Mouse (Mus musculus) MEL (cell line): ENCODE results near the gene Plcxd3. TPM values are rescaled to one million over a fixed set of nuclear protein-coding genes. Genes with fewer than 3 reads are reported as not detected.

Source experiments
- DNase-seq: peaks from one replicate; pipeline ENCODE4 v3.0.0; 2011; ENCODE audit warnings: low read depth, low spot score
- H3K27ac ChIP-seq: 2 replicates; pipeline ENCODE4 v1.5.1; 2012; ENCODE audit warnings: low read depth, mild to moderate bottlenecking, control low read depth, low read length, moderate library complexity; ENCODE audit not compliant: control insufficient read depth
- H3K27me3 ChIP-seq, 2 experiments: fragments of 150-350 bp in 1 of 2; sonication (generic) in 1 of 2; 2 replicates each; pipeline ENCODE4 v1.6.1; 2012; ENCODE audit warnings: low read length in 2 of 2, mild to moderate bottlenecking in 2 of 2, improper control_type of control experiment in 1 of 2, moderate library complexity in 1 of 2; ENCODE audit not compliant: insufficient read depth in 2 of 2, control insufficient read depth in 1 of 2
- H3K36me3 ChIP-seq, 2 experiments: 2 replicates each; pipeline ENCODE4 v1.6.1; 2012 to 2014; ENCODE audit warnings: low read length in 2 of 2, improper control_type of control experiment in 1 of 2, inconsistent platforms in 1 of 2, mild to moderate bottlenecking in 1 of 2; ENCODE audit not compliant: insufficient read depth in 2 of 2, control insufficient read depth in 1 of 2
- H3K4me1 ChIP-seq, 2 experiments: fragments of 150-350 bp in 1 of 2; sonication (generic) in 1 of 2; 2 replicates each; pipeline ENCODE4 v1.6.1; 2012; ENCODE audit warnings: low read length in 2 of 2, improper control_type of control experiment in 1 of 2, mild to moderate bottlenecking in 1 of 2; ENCODE audit not compliant: insufficient read depth in 2 of 2, control insufficient read depth in 1 of 2
- H3K4me3 ChIP-seq, 2 experiments: fragments of 150-350 bp in 1 of 2; sonication (generic) in 1 of 2; 2 replicates each; pipeline ENCODE4 v1.5.1; 2012; ENCODE audit warnings: low read depth in 2 of 2, low read length in 2 of 2, mild to moderate bottlenecking in 2 of 2, moderate library complexity in 2 of 2, control low read depth in 1 of 2, improper control_type of control experiment in 1 of 2; ENCODE audit not compliant: control insufficient read depth in 1 of 2, insufficient read depth in 1 of 2
- H3K79me2 ChIP-seq: 2 replicates; pipeline ENCODE4 v1.6.1; 2012; ENCODE audit warnings: mild to moderate bottlenecking, low read length, moderate library complexity; ENCODE audit not compliant: control insufficient read depth, poor library complexity, insufficient read depth
- H3K9ac ChIP-seq: 2 replicates; pipeline ENCODE4 v1.6.1; 2012; ENCODE audit warnings: low read depth, mild to moderate bottlenecking, control low read depth, low read length, moderate library complexity; ENCODE audit not compliant: control insufficient read depth, poor library complexity, severe bottlenecking
- H3K9me3 ChIP-seq: fragments of 150-350 bp; sonication (generic); replicated peaks from 2 replicates; pipeline ENCODE4 v1.6.1; 2012; ENCODE audit warnings: mild to moderate bottlenecking, low read length, improper control_type of control experiment, moderate library complexity; ENCODE audit not compliant: insufficient read depth
- BHLHE40 ChIP-seq: IDR thresholded peaks from 2 replicates; pipeline ENCODE4 v1.6.1; 2012; ENCODE audit warnings: low read depth, mild to moderate bottlenecking, inconsistent platforms, low read length, improper control_type of control experiment, borderline replicate concordance
- CHD1 ChIP-seq: IDR thresholded peaks from 2 replicates; pipeline ENCODE4 v1.6.1; 2012; ENCODE audit warnings: low read depth, mild to moderate bottlenecking, inconsistent platforms, low read length, improper control_type of control experiment
- CHD2 ChIP-seq: IDR thresholded peaks from 2 replicates; pipeline ENCODE4 v1.6.1; 2011; ENCODE audit warnings: low read length, improper control_type of control experiment
- ELF1 ChIP-seq: IDR thresholded peaks from 2 replicates; pipeline ENCODE4 v1.6.1; 2014; ENCODE audit warnings: low read depth, mild to moderate bottlenecking, inconsistent platforms, low read length, improper control_type of control experiment, moderate library complexity
- EP300 ChIP-seq, 2 experiments: IDR thresholded peaks; 2 replicates each; pipeline ENCODE4 v1.6.1; 2011; ENCODE audit warnings: improper control_type of control experiment in 2 of 2, low read length in 2 of 2, low read depth in 1 of 2, mild to moderate bottlenecking in 1 of 2
- GATA1 ChIP-seq: IDR thresholded peaks from 2 replicates; pipeline ENCODE4 v1.6.1; 2011; ENCODE audit warnings: low read depth, low read length, improper control_type of control experiment
- MYB ChIP-seq: IDR thresholded peaks from 2 replicates; pipeline ENCODE4 v1.6.1; 2011; ENCODE audit warnings: mild to moderate bottlenecking, low read depth, low read length, improper control_type of control experiment
- MYC ChIP-seq: IDR thresholded peaks from 2 replicates; pipeline ENCODE4 v1.6.1; 2011; ENCODE audit warnings: low read depth, mild to moderate bottlenecking, low read length, improper control_type of control experiment, moderate library complexity
- NELFE ChIP-seq: IDR thresholded peaks from 2 replicates; pipeline ENCODE4 v1.6.1; 2011; ENCODE audit warnings: low read depth, low read length, improper control_type of control experiment
- NRF1 ChIP-seq: IDR thresholded peaks from 2 replicates; pipeline ENCODE4 v1.6.1; 2014; ENCODE audit warnings: low read depth, mild to moderate bottlenecking, inconsistent platforms, low read length, improper control_type of control experiment, moderate library complexity; ENCODE audit not compliant: poor library complexity, insufficient read depth, severe bottlenecking
- POLR2A ChIP-seq, 2 experiments: IDR thresholded peaks; 2 replicates each; pipeline ENCODE4 v1.6.1; 2011 to 2012; ENCODE audit warnings: low read length in 2 of 2, mild to moderate bottlenecking in 2 of 2, control low read depth in 1 of 2, improper control_type of control experiment in 1 of 2, low read depth in 1 of 2, moderate library complexity in 1 of 2; ENCODE audit not compliant: control insufficient read depth in 1 of 2, insufficient read depth in 1 of 2, poor library complexity in 1 of 2
- RAD21 ChIP-seq: IDR thresholded peaks from 2 replicates; pipeline ENCODE4 v1.6.1; 2011; ENCODE audit warnings: mild to moderate bottlenecking, low read depth, low read length, improper control_type of control experiment
- TAL1 ChIP-seq: IDR thresholded peaks from 2 replicates; pipeline ENCODE4 v1.6.1; 2012; ENCODE audit warnings: mild to moderate bottlenecking, inconsistent platforms, low read length, moderate library complexity, mixed read lengths
- TCF12 ChIP-seq: IDR thresholded peaks from 2 replicates; pipeline ENCODE4 v1.6.1; 2014; ENCODE audit warnings: low read depth, mild to moderate bottlenecking, inconsistent platforms, low read length, improper control_type of control experiment, moderate library complexity
- UBTF ChIP-seq: IDR thresholded peaks from 2 replicates; pipeline ENCODE4 v1.6.1; 2012; ENCODE audit warnings: low read depth, mild to moderate bottlenecking, inconsistent platforms, low read length, improper control_type of control experiment, moderate library complexity, borderline replicate concordance; ENCODE audit not compliant: insufficient read depth
- USF2 ChIP-seq, 2 experiments: IDR thresholded peaks; 2 replicates each; pipeline ENCODE4 v1.6.1; 2011 to 2012; ENCODE audit warnings: improper control_type of control experiment in 2 of 2, low read length in 2 of 2, borderline replicate concordance in 1 of 2, inconsistent platforms in 1 of 2, low read depth in 1 of 2, mild to moderate bottlenecking in 1 of 2; ENCODE audit not compliant: insufficient read depth in 1 of 2
- ZC3H11A ChIP-seq: IDR thresholded peaks from 2 replicates; pipeline ENCODE4 v1.6.1; 2012; ENCODE audit warnings: low read depth, mild to moderate bottlenecking, inconsistent platforms, low read length, improper control_type of control experiment
- polyA plus RNA-seq, 2 experiments: library from polyadenylated mRNA; stranded (reverse) in 1 of 2; unstranded in 1 of 2; fragments of >175 nt in 1 of 2; fragments of >200 nt in 1 of 2; gene quantifications; 2 replicates each; pipeline versions ENCODE4 v1.2.1 to v1.2.4; 2012; ENCODE audit warnings: low replicate concordance in 2 of 2, low read depth in 1 of 2; ENCODE audit not compliant: insufficient read length in 2 of 2, insufficient read depth in 1 of 2, missing spikeins in 1 of 2
- total RNA-seq: library from RNA; depleted of rRNA; stranded (reverse); fragments of 300-350 nt; gene quantifications from 2 replicates; pipeline ENCODE4 v1.2.3, GENCODE M21; 2012; rRNA removed

The Plcxd3 gene
- not detected in 2 replicates for total RNA-seq
- polyA plus RNA-seq, result not detected

DNA sequence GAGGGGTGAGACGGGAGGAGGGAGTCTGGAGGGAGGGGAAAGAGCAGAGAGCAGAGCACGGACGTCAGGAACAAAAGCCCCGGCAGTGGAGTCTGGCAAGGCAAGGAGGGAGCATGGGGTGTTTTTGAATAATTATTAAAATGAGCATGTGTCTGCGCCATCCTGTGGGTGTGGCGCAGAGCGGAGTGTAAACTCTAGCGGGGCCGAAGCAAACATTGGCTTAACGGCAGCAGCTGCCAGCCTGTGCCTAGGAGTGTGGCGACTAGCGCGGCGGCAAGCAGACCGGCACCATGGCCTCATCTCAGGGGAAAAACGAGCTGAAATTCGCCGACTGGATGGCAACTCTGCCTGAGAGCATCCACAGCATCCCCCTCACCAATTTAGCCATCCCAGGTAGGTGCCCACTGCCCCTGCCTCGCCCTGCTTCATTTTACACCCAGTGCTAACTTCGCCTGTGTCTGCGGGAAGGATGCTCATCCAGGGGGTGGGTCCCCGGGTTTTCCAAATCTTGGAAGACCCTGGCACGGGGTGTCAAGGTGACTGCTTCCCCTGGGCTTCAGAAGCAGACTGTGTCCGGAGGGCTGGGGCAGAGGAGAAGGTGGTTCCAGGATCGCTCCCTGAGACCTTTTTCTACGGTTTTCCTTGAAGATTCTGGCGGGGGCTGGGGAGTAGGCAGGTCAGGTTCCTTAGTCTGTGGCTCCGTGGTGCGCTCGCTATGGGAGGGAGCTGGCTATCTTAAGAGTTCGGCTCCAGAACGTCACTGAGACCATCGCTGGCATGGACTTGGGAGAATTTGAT lies at the start of gene Plcxd3:
Gene Plcxd3 (plus strand): TSS at position 69 of the 798 bp plus-strand sequence.
- Histone ChIP-seq H3K79me2 (no peaks in the 10 kb centered on the region), H3K27ac (no peak within 1 kb of the TSS)
- no peak for DNase-seq
- TF ChIP-seq EP300 (IDR thresholded peaks at IDR 0.05; ENCODE audit: low read depth in 1 of 2, low read length in 2 of 2), result no peak
- no peak for TF ChIP-seq MYC
- TF ChIP-seq NRF1, result no peak
- TF ChIP-seq TCF12, result no peak
- no peak for TF ChIP-seq CHD1
- TF ChIP-seq UBTF, result no peak
- TF ChIP-seq POLR2A (IDR thresholded peaks at IDR 0.05; ENCODE audit: control insufficient read depth in 1 of 2, insufficient read depth in 1 of 2, low read depth in 1 of 2, low read length in 2 of 2, poor library complexity in 1 of 2), result no peak
- no peak for TF ChIP-seq TAL1
- no peak for TF ChIP-seq ELF1
- TF ChIP-seq MYB, result no peak
- no peak for TF ChIP-seq CHD2
- TF ChIP-seq NELFE, result no peak
- no peak for TF ChIP-seq RAD21
- TF ChIP-seq USF2 (IDR thresholded peaks at IDR 0.05; ENCODE audit: borderline replicate concordance in 1 of 2, insufficient read depth in 1 of 2, low read depth in 1 of 2, low read length in 2 of 2), result no peak
- TF ChIP-seq, all 39 proteins: peak for 0
- Histone ChIP-seq H3K4me1 (no peaks in the 10 kb centered on the region), H3K9me3 (no peaks in the 10 kb centered on the region), H3K36me3 (no peaks in the 10 kb centered on the region), H3K4me3 (no peak within 1 kb of the TSS), H3K9ac (no peak within 1 kb of the TSS), H3K27me3 (no peaks in the 10 kb centered on the region)

DNA sequence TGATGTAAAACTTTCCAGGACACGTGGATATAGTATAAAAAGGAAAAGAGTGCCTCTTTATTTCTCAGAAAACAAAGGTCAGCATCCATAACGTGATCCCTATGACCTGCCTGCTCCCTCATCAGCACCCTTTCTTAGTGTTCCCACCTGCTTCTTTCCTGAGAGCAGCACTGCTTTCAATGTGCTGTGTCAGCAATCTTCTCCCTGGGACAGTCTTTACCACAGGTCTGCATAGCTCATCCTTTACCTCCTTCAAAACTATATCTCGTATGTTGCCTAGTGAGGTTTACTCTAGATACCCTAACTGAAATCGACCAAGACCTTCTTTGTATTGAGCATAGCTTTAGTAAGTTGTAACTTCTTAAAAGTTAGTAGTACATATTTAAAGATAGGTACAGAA lies 43.4 kb upstream of the Plcxd3 start:
- H3K36me3 ChIP-seq, result no peaks in the 10 kb centered on the region
- TF ChIP-seq TAL1, result no peak
- no peak for TF ChIP-seq GATA1
- no peak for TF ChIP-seq RAD21
- TF ChIP-seq UBTF, result no peak
- TF ChIP-seq BHLHE40, result no peak
- no peak for TF ChIP-seq USF2 (IDR thresholded peaks at IDR 0.05; ENCODE audit: borderline replicate concordance in 1 of 2, insufficient read depth in 1 of 2, low read depth in 1 of 2, low read length in 2 of 2)
- no peak for TF ChIP-seq NRF1
- TF ChIP-seq ZC3H11A, result no peak
- TF ChIP-seq, all 39 proteins: peak for 0
- Histone ChIP-seq H3K79me2 (no peaks in the 10 kb centered on the region), H3K9ac (no peak overlapping the region), H3K4me3 (no peak overlapping the region), H3K27me3 (0 out of 4 replicates have a peak, but pooled peaks cover 0 to 1% of the 10 kb centered on the region in 2 experiments), H3K27ac (no peak overlapping the region), H3K9me3 (no peaks in the 10 kb centered on the region), H3K4me1 (no peaks in the 10 kb centered on the region)
- no peak for DNase-seq
